Mouse (Mus musculus) kidney, adult 2 months (tissue): Measurements from ENCODE around the gene Chdh.

Experiments
- CTCF ChIP-seq: fragments of 200-500 bp; conservative IDR thresholded peaks from 2 replicates; pipeline ENCODE4 v1.5.1; 2011; ENCODE audit warnings: low read depth, mild to moderate bottlenecking, control low read depth, low read length, moderate library complexity, mixed read lengths; ENCODE audit not compliant: insufficient read depth, insufficient read length
- POLR2A ChIP-seq: fragments of 200-500 bp; IDR thresholded peaks from one replicate; pipeline ENCODE4 v1.6.1; 2011; ENCODE audit warnings: low read depth, low read length, control low read depth

DNA sequence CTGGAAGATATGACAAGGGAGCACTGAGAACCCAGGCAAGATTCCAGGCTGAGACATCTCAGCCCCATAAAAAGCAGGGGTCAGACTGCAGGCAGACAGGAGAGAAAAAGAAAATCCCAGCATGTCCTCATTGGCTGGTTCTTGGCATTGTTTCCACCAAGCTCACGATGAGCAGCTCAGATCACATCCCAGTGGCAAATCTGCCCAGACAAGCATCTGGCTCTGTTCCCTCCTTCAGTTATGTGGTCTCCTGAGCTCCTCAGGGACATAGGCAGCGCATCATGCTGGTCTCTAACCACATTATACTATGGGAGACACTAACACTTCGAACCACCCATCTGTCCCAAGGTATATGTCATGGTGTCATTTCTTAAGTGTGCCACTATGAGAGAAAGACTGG lies 59.7 kb downstream of the Chdh start:
- TF ChIP-seq POLR2A, result no peak
- TF ChIP-seq CTCF, result no peak
